Mouse (Mus musculus): ENCODE results near the gene Alg5.
A peak's percentile ranks its signal among the peaks of the same experiment; 100 is the strongest.
"Not testable (repeated sequence)": the region's sequence is repeated elsewhere in the genome, so short reads cannot be mapped to it uniquely, and the experiment has no call there.

Gene Alg5

GRCm38 (mm10) chr3:54735247-54736046 lies at the start of gene Alg5, which contains the start of gene Exosc8:
TSS of gene Alg5 (plus strand) at chr3:54735539.
TSS of gene Exosc8 (minus strand) at chr3:54735393.
- peak; percentile 94 to 96 for DNase-seq (ENCODE audit: low spot score in 2 of 2)

- no peak for DNase-seq (ENCODE audit: low spot score in 2 of 2)
Measured at GRCm38 (mm10) chr3:54687245-54687644, 48.1 kb upstream of the Alg5 start.

GRCm38 (mm10) chr3:54689091-54689490 lies 46.2 kb upstream of the Alg5 start:
- DNase-seq (ENCODE audit: low spot score in 2 of 2) = no peak

- peak; percentile 86 to 91 for DNase-seq (ENCODE audit: low spot score in 2 of 2)
Measured at GRCm38 (mm10) chr3:54692202-54693055, 42.9 kb upstream of the Alg5 start, which contains the start of gene Supt20. TSS of gene Supt20 (plus strand) at chr3:54692807.

- DNase-seq (ENCODE audit: low spot score in 2 of 2) = no peak
Measured at GRCm38 (mm10) chr3:54693056-54693415, 42.3 kb upstream of the Alg5 start.

- no peak for DNase-seq (ENCODE audit: low spot score in 2 of 2)
Measured at GRCm38 (mm10) chr3:54699759-54700301, 35.5 kb upstream of the Alg5 start.

- not testable (repeated sequence) for DNase-seq (ENCODE audit: low spot score in 2 of 2)
Measured at GRCm38 (mm10) chr3:54704106-54704505, 31.2 kb upstream of the Alg5 start.

GRCm38 (mm10) chr3:54708972-54709371 lies 26.4 kb upstream of the Alg5 start:
- peak; percentile 42 to 51 for DNase-seq (ENCODE audit: low spot score in 2 of 2)

- no peak for DNase-seq (ENCODE audit: low spot score in 2 of 2)
Measured at GRCm38 (mm10) chr3:54714253-54714652, 21.1 kb upstream of the Alg5 start, which contains the start of gene Gm21958. TSS of gene Gm21958 (minus strand) at chr3:54714353.

- no peak for DNase-seq (ENCODE audit: low spot score in 2 of 2)
Measured at GRCm38 (mm10) chr3:54715461-54715860, 19.9 kb upstream of the Alg5 start.

GRCm38 (mm10) chr3:54717348-54717747 lies 18.0 kb upstream of the Alg5 start:
- DNase-seq (ENCODE audit: low spot score in 2 of 2) = no peak

- DNase-seq (ENCODE audit: low spot score in 2 of 2) = no peak
Measured at GRCm38 (mm10) chr3:54718947-54719346, 16.4 kb upstream of the Alg5 start.

GRCm38 (mm10) chr3:54723741-54724500 lies 11.4 kb upstream of the Alg5 start:
- DNase-seq (ENCODE audit: low spot score in 2 of 2) = peak; percentile 67

- no peak for DNase-seq (ENCODE audit: low spot score in 2 of 2)
Measured at GRCm38 (mm10) chr3:54725344-54725743, 10.0 kb upstream of the Alg5 start.

- no peak for DNase-seq (ENCODE audit: low spot score in 2 of 2)
Measured at GRCm38 (mm10) chr3:54727588-54727987, 7.8 kb upstream of the Alg5 start.

- DNase-seq (ENCODE audit: low spot score in 2 of 2) = no peak
Measured at GRCm38 (mm10) chr3:54728100-54728499, 7.2 kb upstream of the Alg5 start.

GRCm38 (mm10) chr3:54731626-54732150 lies 3.7 kb upstream of the Alg5 start:
- DNase-seq (ENCODE audit: low spot score in 2 of 2) = no peak

GRCm38 (mm10) chr3:54732371-54732770 lies 3.0 kb upstream of the Alg5 start:
- no peak for DNase-seq (ENCODE audit: low spot score in 2 of 2)

- peak; percentile 82 to 88 for DNase-seq (ENCODE audit: low spot score in 2 of 2)
Measured at GRCm38 (mm10) chr3:54734411-54735246, 710 bp upstream of the Alg5 start.

Measured in natural killer cell, adult 2 months (primary cell).